Comparison of ENCODE assay signal across 15 mouse cellular contexts in genomic region chr2:14703676-14704075, GRCm38 (mm10).
A peak's percentile ranks its signal among the peaks of the same experiment; 100 is the strongest.
DNase-seq lines count a peak whose midpoint lies in the region; ATAC-seq and TF ChIP-seq lines count a peak whose summit lies in the region.
"Had no signal": no experiment of that assay in that cellular context is flagged by ENCODE, and none has a peak within 500 bp of the region (broad histone marks: within the 10 kb centered on the region; RNA-seq: fewer than 3 reads in every experiment).

No protein-coding gene starts in this region.

- no peak overlapping the region for H3K4me3 ChIP-seq in lung, embryonic 15.5 days
- H3K4me3 ChIP-seq in lung, postnatal 0 days (ENCODE audit: low read depth, low read length) = no peak overlapping the region
- H3K4me3 ChIP-seq: embryonic facial prominence, embryonic 15.5 days; heart, adult 2 months; heart, embryonic 13.5 days; kidney, embryonic 15.5 days had no signal

- 0 out of 2 replicates have a peak, but pooled peaks cover 2% of the 10 kb centered on the region for H3K4me1 ChIP-seq in lung, embryonic 15.5 days
- H3K4me1 ChIP-seq in lung, postnatal 0 days (ENCODE audit: insufficient read depth, low read depth, low read length) = no peaks in the 10 kb centered on the region
- H3K4me1 ChIP-seq: embryonic facial prominence, embryonic 15.5 days; heart, embryonic 13.5 days; kidney, embryonic 15.5 days had no signal

- H3K9me3 ChIP-seq in lung, embryonic 15.5 days = no peaks in the 10 kb centered on the region
- H3K9me3 ChIP-seq in lung, postnatal 0 days (ENCODE audit: low read length) = no peaks in the 10 kb centered on the region
- H3K9me3 ChIP-seq: embryonic facial prominence, embryonic 15.5 days; heart, embryonic 13.5 days; kidney, embryonic 15.5 days had no signal

- no peak overlapping the region for H3K9ac ChIP-seq in lung, embryonic 15.5 days
- H3K9ac ChIP-seq in lung, postnatal 0 days (replicated peaks; ENCODE audit: low read depth) = no peak overlapping the region
- H3K9ac ChIP-seq: embryonic facial prominence, embryonic 15.5 days; heart, embryonic 13.5 days; kidney, embryonic 15.5 days had no signal

- H3K4me2 ChIP-seq in lung, embryonic 15.5 days = no peak overlapping the region
- no peak overlapping the region for H3K4me2 ChIP-seq in lung, postnatal 0 days (replicated peaks; ENCODE audit: low read depth, low read length)
- H3K4me2 ChIP-seq: embryonic facial prominence, embryonic 15.5 days; heart, embryonic 13.5 days; kidney, embryonic 15.5 days had no signal

- TF ChIP-seq EP300 in lung, postnatal 0 days (IDR thresholded peaks at IDR 0.05) = 0 out of 2 replicates have a peak, but pooled peaks have one; percentile 41

- WGBS in lung, embryonic 15.5 days = 60% methylated on average over 4 of the region's 4 CpGs
- 59% methylated on average over 4 of the region's 4 CpGs for WGBS in lung, postnatal 0 days

- no peaks in the 10 kb centered on the region for H3K27me3 ChIP-seq in lung, embryonic 15.5 days
- H3K27me3 ChIP-seq in lung, postnatal 0 days (replicated peaks; ENCODE audit: insufficient read depth, low read length) = no peaks in the 10 kb centered on the region
- H3K27me3 ChIP-seq: embryonic facial prominence, embryonic 15.5 days; heart, embryonic 13.5 days; kidney, embryonic 15.5 days had no signal

- 0 out of 2 replicates have a peak, but pooled peaks have one; percentile 7 for ATAC-seq in cerebellum, adult (ENCODE audit: insufficient number of reproducible peaks, low FRiP score, low TSS enrichment)
- peak; percentile 71; the same call in 1 of the 2 replicates for ATAC-seq in lung, embryonic 15.5 days (ENCODE audit: borderline replicate concordance, extremely low read depth, low FRiP score, low TSS enrichment)
- ATAC-seq in lung, postnatal 0 days = peak; percentile 84

- H3K36me3 ChIP-seq in lung, embryonic 15.5 days = no peaks in the 10 kb centered on the region
- no peaks in the 10 kb centered on the region for H3K36me3 ChIP-seq in lung, postnatal 0 days (ENCODE audit: insufficient read depth, low read length)
- H3K36me3 ChIP-seq: embryonic facial prominence, embryonic 15.5 days; heart, embryonic 13.5 days; kidney, embryonic 15.5 days had no signal

- no peak for TF ChIP-seq CTCF in lung, postnatal 0 days (IDR thresholded peaks at IDR 0.05)

- H3K27ac ChIP-seq in lung, embryonic 15.5 days = no peak overlapping the region; the same call in 1 of the 2 replicates
- no peak overlapping the region for H3K27ac ChIP-seq in lung, postnatal 0 days (ENCODE audit: low read length)
- H3K27ac ChIP-seq: embryonic facial prominence, embryonic 15.5 days; heart, adult 2 months; heart, embryonic 13.5 days; kidney, embryonic 15.5 days had no signal

- no peak for DNase-seq in cerebellum, adult 9-11 months
- no peak for DNase-seq in lung, postnatal 14 days
- DNase-seq in Muller cell, postnatal 12 days (ENCODE audit: inconsistent ontology term) = peak; percentile 57
- DNase-seq in lung, postnatal 0 days (ENCODE audit: low spot score) = peak; percentile 72
- DNase-seq in urinary bladder, postnatal 36 days (ENCODE audit: low spot score in 2 of 2) = no peak
- DNase-seq: gastrocnemius, postnatal 14 days; heart, adult 2 months; kidney, adult 11 months; layer of hippocampus, postnatal 36 days; right cerebral cortex, postnatal 25 days had no signal

Comparison
In these comparisons a context has a peak if more than half of its experiments do, and no peak if none do; other contexts are left out.
1. DNase-seq: peak in Muller cell, postnatal 12 days (single experiment) and lung, postnatal 0 days (single experiment); none in cerebellum, adult 9-11 months (single experiment), lung, postnatal 14 days (single experiment) and urinary bladder, postnatal 36 days (0 of 2).
2. ATAC-seq: peak in every context shown above with its lines; median percentile 84 in lung, postnatal 0 days; 71 in lung, embryonic 15.5 days; 7 in cerebellum, adult.